Mouse (Mus musculus) embryonic facial prominence, embryonic 12.5 days (tissue): ENCODE results near the gene Ndufs3. TPM values are rescaled to one million over a fixed set of nuclear protein-coding genes. Genes with fewer than 3 reads are reported as not detected.

ENCODE experiments used
- ATAC-seq: fragments of 200-750 bp; cut with Nextera tagmentation; 2 replicates; pipeline ENCODE4 v1.8.0; 2017; ENCODE audit not compliant: insufficient number of reproducible peaks, insufficient read depth, low FRiP score, low TSS enrichment
- H3K27ac ChIP-seq: fragments of 300-500 bp; sonication (generic); 2 replicates; pipeline ENCODE4 v1.5.1; 2016; ENCODE audit warnings: mild to moderate bottlenecking
- H3K27me3 ChIP-seq: fragments of 300-500 bp; sonication (generic); 2 replicates; pipeline ENCODE4 v1.6.1; 2016; ENCODE audit warnings: mild to moderate bottlenecking, moderate library complexity
- H3K36me3 ChIP-seq: fragments of 300-500 bp; sonication (generic); 2 replicates; pipeline ENCODE4 v1.6.1; 2016; ENCODE audit warnings: mild to moderate bottlenecking
- H3K4me1 ChIP-seq: fragments of 300-500 bp; sonication (generic); 2 replicates; pipeline ENCODE4 v1.6.1; 2016
- H3K4me2 ChIP-seq: fragments of 300-500 bp; sonication (generic); replicated peaks from 2 replicates; pipeline ENCODE4 v1.6.1; 2016; ENCODE audit warnings: mild to moderate bottlenecking, moderate library complexity
- H3K4me3 ChIP-seq: fragments of 300-500 bp; sonication (generic); 2 replicates; pipeline ENCODE4 v1.5.1; 2016; ENCODE audit warnings: mild to moderate bottlenecking
- H3K9ac ChIP-seq: fragments of 300-500 bp; sonication (generic); 2 replicates; pipeline ENCODE4 v1.6.1; 2016; ENCODE audit warnings: mild to moderate bottlenecking, moderate library complexity
- H3K9me3 ChIP-seq: fragments of 300-500 bp; sonication (generic); 2 replicates; pipeline ENCODE4 v1.6.1; 2016; ENCODE audit warnings: mild to moderate bottlenecking, moderate library complexity
- WGBS: fragments of 180-500 bp; shearing (Covaris S2); methylation state at CpG from one replicate; pipeline ENCODE4 v1.1.7; 2016; 5-methylcytosine and 5-hydroxymethylcytosine counted together
- polyA plus RNA-seq: library from polyadenylated mRNA; unstranded; fragments of >200 nt; fragmentation: Nextera tagmentation; extraction: Ambion mirVana; gene quantifications from 2 replicates; pipeline ENCODE4 v1.2.1, GENCODE M21; 2016

Gene Ndufs3
- polyA plus RNA-seq, 1 experiment from 2014 or later, result 208 TPM

DNA sequence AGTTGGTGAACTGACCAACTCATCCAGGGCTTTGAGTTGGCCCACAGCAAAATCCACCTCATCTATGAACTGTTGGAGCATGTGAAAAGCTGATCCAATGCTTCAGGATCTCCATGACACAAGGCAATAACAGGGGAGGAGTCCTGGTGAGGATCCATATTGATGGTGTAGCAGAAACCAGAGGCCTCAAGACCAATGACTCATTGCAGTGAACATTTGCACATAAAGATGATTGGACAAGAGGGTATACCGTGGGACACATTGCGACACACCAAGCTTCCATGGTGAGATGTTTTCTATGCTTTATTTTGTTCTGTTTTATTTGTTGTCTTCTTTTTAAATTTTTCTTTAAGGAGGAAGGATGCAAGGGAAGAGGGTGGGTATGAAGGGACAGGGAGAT is 18.0 kb upstream of the Ndufs3 start:
- Histone ChIP-seq H3K4me2 (no peak overlapping the region), H3K27ac (no peak overlapping the region), H3K4me3 (no peak overlapping the region), H3K27me3 (no peaks in the 10 kb centered on the region), H3K4me1 (no peaks in the 10 kb centered on the region; the same call in 1 of the 2 replicates), H3K36me3 (no peaks in the 10 kb centered on the region), H3K9ac (no peak overlapping the region), H3K9me3 (no peaks in the 10 kb centered on the region)
- ATAC-seq, result no peak
- 91% methylated on average over 2 of the region's 2 CpGs for WGBS

DNA sequence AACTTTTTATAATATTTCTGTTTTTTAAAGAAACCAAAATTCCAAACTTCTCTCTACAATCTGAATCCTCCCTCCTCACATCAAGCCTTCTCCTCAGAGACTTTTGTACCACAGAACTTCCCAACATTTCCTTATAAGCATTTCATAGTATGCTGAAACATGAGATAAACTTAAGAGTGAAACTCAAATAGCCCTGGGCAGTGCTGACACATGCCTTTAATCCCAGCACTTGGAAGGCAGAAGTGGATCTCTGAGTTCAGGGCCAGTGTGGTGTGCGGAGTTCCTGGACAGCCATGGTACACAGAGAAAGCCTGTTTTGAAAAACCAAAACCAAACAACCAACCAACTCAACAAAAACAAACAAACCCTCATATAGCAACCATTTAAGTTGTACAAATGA is 16.6 kb upstream of the Ndufs3 start:
- no peak overlapping the region for H3K27ac ChIP-seq
- WGBS, result 79% methylated on average over 1 of the region's 1 CpGs
- H3K4me1 ChIP-seq, result peaks cover 4% of the 10 kb centered on the region; the same call in 1 of the 2 replicates
- H3K9ac ChIP-seq, result no peak overlapping the region
- no peaks in the 10 kb centered on the region for H3K36me3 ChIP-seq
- no peak overlapping the region for H3K4me3 ChIP-seq
- H3K4me2 ChIP-seq, result no peak overlapping the region
- no peaks in the 10 kb centered on the region for H3K9me3 ChIP-seq
- no peak for ATAC-seq
- no peaks in the 10 kb centered on the region for H3K27me3 ChIP-seq

DNA sequence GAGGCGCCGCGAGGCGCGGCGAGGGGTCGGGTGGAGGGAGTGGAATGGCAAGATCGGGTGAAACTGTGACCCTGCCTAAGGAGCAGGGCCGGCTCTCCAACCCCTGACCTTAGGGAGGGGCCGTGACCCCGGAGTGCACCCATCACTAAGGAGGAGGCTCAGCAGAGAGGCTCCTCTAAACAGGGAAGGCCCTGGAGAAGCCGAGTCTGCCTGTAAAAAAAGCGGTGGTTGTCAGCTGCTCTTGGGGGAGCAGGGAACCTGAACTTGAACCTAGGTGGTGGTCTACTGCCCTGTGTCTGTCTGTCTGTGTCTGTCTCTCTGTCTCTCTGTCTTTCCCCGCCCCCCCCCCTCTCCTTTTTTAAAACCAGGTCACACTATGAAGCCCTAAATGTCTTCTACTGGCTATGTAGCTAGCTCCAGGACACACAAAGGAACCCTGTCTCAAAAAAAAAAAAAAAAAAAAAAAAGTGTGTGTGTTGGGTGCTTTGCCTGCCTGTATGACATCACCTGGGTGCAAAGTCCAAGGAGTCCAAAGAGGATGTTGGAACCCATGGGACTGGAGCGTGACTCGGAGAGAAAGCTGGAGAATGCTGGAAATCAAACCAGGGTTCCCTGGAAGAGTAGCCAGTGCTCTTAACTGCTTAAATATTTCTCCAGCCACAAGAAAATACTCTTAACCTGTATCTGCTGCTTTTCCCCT is 13.5 kb upstream of the Ndufs3 start:
- Histone ChIP-seq H3K9me3 (no peaks in the 10 kb centered on the region), H3K4me2 (peak overlapping the region; percentile 81), H3K27me3 (no peaks in the 10 kb centered on the region), H3K27ac (peak overlapping the region; percentile 89), H3K36me3 (peaks cover 7% of the 10 kb centered on the region), H3K9ac (peak overlapping the region; percentile 91), H3K4me3 (peak overlapping the region; percentile 64), H3K4me1 (peaks cover 12% of the 10 kb centered on the region)
- peak; percentile 56 for ATAC-seq
- WGBS, result 11% methylated on average over 16 of the region's 16 CpGs

DNA sequence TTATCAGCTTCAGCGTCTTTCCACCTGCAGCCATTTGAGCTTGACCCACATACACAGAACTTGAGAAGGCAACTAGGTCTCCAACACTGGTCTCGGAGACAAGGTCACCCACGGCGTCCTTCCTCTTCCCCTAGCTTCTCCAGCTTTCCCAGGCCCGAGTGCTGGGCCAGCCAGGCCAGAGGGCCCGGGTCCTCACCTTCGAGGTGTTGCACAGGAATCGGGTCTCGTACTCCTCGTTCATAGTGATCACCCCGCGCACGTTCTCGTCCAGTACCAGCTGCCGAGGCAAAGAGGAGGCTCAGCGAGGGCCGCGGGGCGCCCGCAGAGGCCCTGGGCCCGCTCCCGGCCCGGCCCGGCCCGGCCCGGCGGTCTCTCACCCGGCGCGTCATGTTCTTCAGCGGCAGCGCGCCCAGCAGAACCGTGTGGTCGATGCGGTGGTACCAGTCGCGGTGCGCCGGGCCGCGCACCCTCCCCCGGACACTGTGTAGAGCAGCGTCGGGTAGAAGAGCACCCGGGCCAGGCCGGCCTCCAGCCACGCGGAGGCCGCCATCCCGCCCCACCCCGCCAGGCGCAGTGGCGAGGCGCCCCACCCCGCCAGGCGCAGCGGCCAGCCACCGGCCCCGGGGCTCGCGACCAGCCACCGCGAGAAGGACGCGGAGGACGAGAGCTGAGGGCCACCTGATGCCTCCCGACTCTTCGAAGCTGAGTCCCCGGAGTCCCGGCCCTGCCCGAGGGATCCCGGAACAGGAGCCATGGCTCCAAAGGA is 12.8 kb upstream of the Ndufs3 start:
- Histone ChIP-seq H3K4me3 (peak overlapping the region; percentile 64), H3K36me3 (peaks cover 13% of the 10 kb centered on the region), H3K27ac (peak overlapping the region; percentile 89), H3K4me2 (peak overlapping the region; percentile 81), H3K4me1 (peaks cover 12% of the 10 kb centered on the region), H3K9me3 (no peaks in the 10 kb centered on the region), H3K27me3 (no peaks in the 10 kb centered on the region), H3K9ac (peak overlapping the region; percentile 91)
- ATAC-seq, result peak; percentile 83
- under 1% methylated on average over 72 of the region's 73 CpGs for WGBS

DNA sequence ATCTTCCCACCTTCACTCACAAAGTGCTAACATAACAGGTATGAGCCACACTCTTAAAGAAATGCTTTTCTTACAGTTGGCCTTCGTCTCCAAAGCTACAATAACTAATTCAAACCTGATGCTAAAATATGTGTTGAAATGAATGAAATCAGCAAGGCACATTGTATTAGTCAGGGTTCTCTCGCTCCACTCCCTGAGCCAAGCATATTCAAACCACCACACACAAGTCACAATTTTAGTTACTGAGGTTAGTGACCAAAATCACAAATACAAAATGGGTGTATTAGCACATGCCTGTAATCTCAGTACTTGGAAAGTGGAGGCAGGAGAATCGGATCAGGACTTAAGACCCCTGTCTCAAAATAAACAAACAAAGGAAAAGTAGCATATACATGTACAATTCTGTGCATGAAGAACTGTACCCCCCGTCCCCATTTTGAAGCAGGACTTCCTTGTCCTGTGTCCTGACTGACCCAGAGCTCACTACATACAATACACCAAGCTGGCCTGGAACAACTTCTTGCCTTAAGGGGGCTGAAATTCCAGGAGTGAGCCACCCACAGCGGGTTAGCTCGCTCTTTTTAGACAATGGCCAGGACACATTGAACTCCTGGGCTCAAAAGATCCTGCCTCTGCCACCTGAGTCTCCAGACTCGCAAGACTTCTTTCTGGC is 12.1 kb upstream of the Ndufs3 start:
- peak overlapping the region; percentile 89 for H3K27ac ChIP-seq
- peaks cover 15% of the 10 kb centered on the region for H3K36me3 ChIP-seq
- peak overlapping the region; percentile 81 for H3K4me2 ChIP-seq
- H3K4me3 ChIP-seq, result peak overlapping the region; percentile 64
- H3K4me1 ChIP-seq, result peaks cover 12% of the 10 kb centered on the region
- no peaks in the 10 kb centered on the region for H3K9me3 ChIP-seq
- no peaks in the 10 kb centered on the region for H3K27me3 ChIP-seq
- peak overlapping the region; percentile 91 for H3K9ac ChIP-seq
- no peak for ATAC-seq
- 17% methylated on average over 7 of the region's 7 CpGs for WGBS

DNA sequence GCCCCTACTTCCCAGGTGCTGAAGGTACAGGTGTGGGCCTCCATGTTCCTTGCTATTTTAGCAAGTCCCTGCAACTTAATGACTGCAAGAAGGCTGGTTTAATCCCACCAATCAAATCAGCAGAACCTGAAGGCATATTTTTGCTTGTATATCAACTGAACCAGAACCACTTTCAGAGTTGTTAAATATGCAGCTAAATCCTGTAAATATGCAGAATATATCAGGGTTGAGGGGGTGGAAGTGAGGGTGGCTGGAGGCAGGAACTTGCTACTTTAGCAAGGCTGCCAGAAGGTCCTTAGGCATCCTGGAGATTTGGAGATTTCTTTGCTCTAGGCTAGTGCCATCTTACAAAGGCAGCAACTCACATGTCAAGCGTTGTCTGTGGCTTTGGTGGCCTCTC is 10.9 kb upstream of the Ndufs3 start:
- Histone ChIP-seq H3K4me3 (no peak overlapping the region), H3K27me3 (no peaks in the 10 kb centered on the region), H3K4me1 (peaks cover 12% of the 10 kb centered on the region), H3K36me3 (peaks cover 26% of the 10 kb centered on the region), H3K9ac (0 out of 2 replicates have a peak overlapping the region, but pooled peaks have one; percentile 91), H3K27ac (no peak overlapping the region), H3K9me3 (no peaks in the 10 kb centered on the region), H3K4me2 (0 out of 2 replicates have a peak overlapping the region, but pooled peaks have one; percentile 81)
- WGBS, result 74% methylated on average over 1 of the region's 1 CpGs
- ATAC-seq, result no peak

DNA sequence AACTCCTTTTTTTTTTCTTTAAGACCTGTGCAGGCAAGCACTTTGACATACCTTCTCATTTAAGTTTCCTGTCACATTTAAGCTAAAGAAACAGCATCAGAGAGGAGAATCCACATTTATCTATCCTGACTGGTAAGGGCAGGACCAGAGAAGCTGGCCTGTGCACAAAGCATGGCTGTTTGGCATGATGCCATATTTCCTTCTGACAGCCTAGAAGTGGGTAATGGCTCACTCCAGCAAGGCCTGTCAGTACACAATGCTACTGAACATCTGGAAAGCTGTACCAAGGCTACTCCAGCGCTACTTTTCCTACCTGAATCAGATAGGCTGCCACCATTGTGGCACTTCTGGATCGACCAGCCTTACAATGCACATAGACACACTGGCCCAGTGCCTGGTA is 9.0 kb upstream of the Ndufs3 start:
- H3K9ac ChIP-seq, result no peak overlapping the region
- H3K9me3 ChIP-seq, result no peaks in the 10 kb centered on the region
- H3K27me3 ChIP-seq, result no peaks in the 10 kb centered on the region
- H3K36me3 ChIP-seq, result peaks cover 44% of the 10 kb centered on the region
- no peak overlapping the region for H3K27ac ChIP-seq
- H3K4me1 ChIP-seq, result peaks cover 12% of the 10 kb centered on the region
- WGBS, result 86% methylated on average over 2 of the region's 2 CpGs
- no peak for ATAC-seq
- no peak overlapping the region for H3K4me3 ChIP-seq
- no peak overlapping the region for H3K4me2 ChIP-seq

DNA sequence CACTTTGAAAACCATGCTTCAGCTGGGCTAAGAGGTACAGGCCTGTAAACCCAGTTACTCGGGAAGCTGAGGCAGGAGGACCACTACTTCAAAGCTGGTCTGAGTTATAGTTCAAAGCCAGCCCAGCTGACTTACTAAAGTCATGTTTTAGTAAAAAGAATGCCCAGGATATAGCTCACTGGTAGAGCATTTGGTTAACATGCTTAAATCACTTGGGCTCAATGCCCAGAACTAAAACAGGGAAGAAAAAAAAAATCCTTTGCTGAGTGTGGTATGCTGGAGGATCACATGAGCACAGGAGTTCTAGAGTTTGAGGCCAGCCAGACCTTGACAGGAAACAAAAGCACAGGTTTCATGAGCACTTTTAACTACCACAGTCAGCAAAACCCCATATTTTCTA is 7.0 kb upstream of the Ndufs3 start:
- no peak overlapping the region for H3K27ac ChIP-seq
- 87% methylated on average over 1 of the region's 1 CpGs for WGBS
- H3K9ac ChIP-seq, result no peak overlapping the region
- no peak for ATAC-seq
- H3K4me3 ChIP-seq, result no peak overlapping the region
- H3K9me3 ChIP-seq, result no peaks in the 10 kb centered on the region
- no peak overlapping the region for H3K4me2 ChIP-seq
- H3K27me3 ChIP-seq, result no peaks in the 10 kb centered on the region
- peaks cover 12% of the 10 kb centered on the region for H3K4me1 ChIP-seq
- peaks cover 61% of the 10 kb centered on the region for H3K36me3 ChIP-seq

DNA sequence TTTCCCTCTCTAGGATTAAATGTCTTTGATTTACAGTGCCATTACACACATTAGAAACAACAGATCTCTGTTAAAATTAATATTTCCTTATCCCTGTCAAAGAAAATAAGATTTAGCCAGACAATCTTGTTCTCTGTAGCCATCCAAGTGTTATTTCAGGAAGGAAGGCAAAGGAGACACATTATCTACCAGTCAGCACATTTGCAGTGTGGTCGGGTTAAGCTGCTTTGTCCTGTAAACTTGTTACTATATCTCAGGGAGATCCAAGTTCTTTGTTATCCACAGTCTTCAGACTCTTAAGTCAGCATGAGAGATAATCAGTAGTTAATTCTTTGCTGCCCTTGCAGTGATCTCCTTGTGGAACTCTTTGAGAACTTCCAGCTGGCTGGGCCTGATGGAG is 6.2 kb upstream of the Ndufs3 start:
- Histone ChIP-seq H3K9me3 (no peaks in the 10 kb centered on the region), H3K36me3 (peaks cover 65% of the 10 kb centered on the region), H3K27me3 (no peaks in the 10 kb centered on the region), H3K4me1 (peaks cover 8% of the 10 kb centered on the region), H3K9ac (no peak overlapping the region), H3K27ac (no peak overlapping the region), H3K4me2 (no peak overlapping the region), H3K4me3 (no peak overlapping the region)
- ATAC-seq, result no peak
- WGBS, result 92% methylated on average over 1 of the region's 1 CpGs

DNA sequence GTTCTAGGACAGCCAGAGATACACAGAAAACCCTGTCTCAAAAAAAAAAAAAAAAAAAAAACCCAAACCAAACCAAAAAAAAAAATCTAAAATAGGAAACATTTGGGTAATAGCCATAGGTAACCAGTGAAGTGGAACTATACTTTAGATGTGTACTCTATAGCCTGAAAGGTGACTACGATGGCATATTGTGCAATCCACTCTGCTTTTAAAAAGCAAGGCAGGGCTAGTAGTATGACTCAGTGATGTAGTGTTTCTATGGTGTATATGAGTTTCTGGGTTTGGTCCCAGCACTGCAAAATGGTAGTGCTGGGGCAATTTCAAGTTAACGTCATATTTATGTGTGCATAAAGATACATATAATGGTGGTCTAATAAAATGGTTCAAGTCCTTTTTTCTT is 2.1 kb upstream of the Ndufs3 start:
- H3K36me3 ChIP-seq, result peaks cover 63% of the 10 kb centered on the region
- H3K27me3 ChIP-seq, result no peaks in the 10 kb centered on the region
- ATAC-seq, result no peak
- H3K9me3 ChIP-seq, result no peaks in the 10 kb centered on the region
- no peak overlapping the region for H3K9ac ChIP-seq
- no peak overlapping the region for H3K4me2 ChIP-seq
- no peak overlapping the region for H3K27ac ChIP-seq
- no peak overlapping the region for H3K4me3 ChIP-seq
- WGBS, result 98% methylated on average over 2 of the region's 2 CpGs
- peaks cover 17% of the 10 kb centered on the region for H3K4me1 ChIP-seq

DNA sequence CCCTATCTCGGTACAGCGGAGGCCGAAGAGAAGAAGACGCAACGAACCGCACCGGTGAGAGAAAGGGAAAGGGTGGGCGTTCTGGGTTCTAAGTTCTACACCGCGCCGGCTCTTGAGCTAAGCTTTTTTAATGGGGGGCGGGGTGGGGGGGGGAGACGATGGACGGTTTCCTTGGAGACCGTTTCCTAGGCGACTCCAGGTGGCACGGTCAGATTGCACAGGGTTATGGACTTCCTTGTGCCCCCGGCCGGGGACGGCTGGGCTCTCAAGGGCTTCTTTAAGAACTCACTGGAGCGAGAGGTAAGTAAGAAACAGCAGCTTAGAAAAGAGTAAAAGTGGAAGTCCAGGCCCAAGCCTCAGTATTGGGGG is 213 bp upstream of the Ndufs3 start:
- peak overlapping the region; percentile 88 for H3K27ac ChIP-seq
- H3K36me3 ChIP-seq, result peaks cover 58% of the 10 kb centered on the region
- H3K4me3 ChIP-seq, result peak overlapping the region; percentile 88
- ATAC-seq, result no peak; the same call in none of the 2 replicates
- H3K9ac ChIP-seq, result peak overlapping the region; percentile 90
- peaks cover 17% of the 10 kb centered on the region for H3K4me1 ChIP-seq
- under 1% methylated on average over 21 of the region's 21 CpGs for WGBS
- no peaks in the 10 kb centered on the region for H3K27me3 ChIP-seq
- no peaks in the 10 kb centered on the region for H3K9me3 ChIP-seq
- peak overlapping the region; percentile 65 for H3K4me2 ChIP-seq
